Mouse (Mus musculus) gastrocnemius, postnatal 14 days (tissue): ENCODE measurements around the gene 2210016L21Rik. TPM values are rescaled to one million over a fixed set of nuclear protein-coding genes. Genes with fewer than 3 reads are reported as not detected.
A peak's percentile ranks its signal among the peaks of the same experiment; 100 is the strongest.
"Not testable (repeated sequence)": the region's sequence is repeated elsewhere in the genome, so short reads cannot be mapped to it uniquely, and the experiment has no call there.

ENCODE experiments used
- DNase-seq: peaks from one replicate; pipeline ENCODE4 v3.0.0; 2021; ENCODE audit warnings: mixed read lengths
- intact Hi-C: fragments of 180-260 bp; cut with DNase I; formaldehyde crosslinking; loops from one replicate; pipeline ENCODE4 v1.15.1; 2025; ENCODE audit warnings: low total_unique reads
- long read RNA-seq, 2 experiments: library from polyadenylated mRNA; stranded (forward); transcript quantifications; one replicate each; pipeline ENCODE4 v2.0.0; 2021
- total RNA-seq, 2 experiments: library from RNA; stranded (reverse); gene quantifications; 2 replicates each; pipeline ENCODE4 v1.2.3; 2021

The 2210016L21Rik gene
- 10 to 100 TPM; 26.3 to 30.7 TPM for total RNA-seq
- long read RNA-seq, experiment 1, transcript 2210016L21Rik-201 (6 exons, 2,607 nt), result major isoform, 34 of 37 reads
- long read RNA-seq, experiment 1, partial matches to known transcripts, result 2 of 37 reads
- long read RNA-seq, experiment 1, other reads (novel, unspliced or antisense), result 1 of 37 reads
- long read RNA-seq, experiment 2, transcript 2210016L21Rik-201 (6 exons, 2,607 nt), result major isoform, 34 of 36 reads
- long read RNA-seq, experiment 2, partial matches to known transcripts, result 0 of 36 reads
- long read RNA-seq, experiment 2, other reads (novel, unspliced or antisense), result 2 of 36 reads

- peak; percentile 84 for DNase-seq
- intact Hi-C loops, result no loop called here
Measured at GRCm38 (mm10) chr5:114942074-114942765, at the start of gene 2210016L21Rik. Gene 2210016L21Rik, plus strand, starts transcription at chr5:114942158.

- intact Hi-C loops, result no loop called here
- DNase-seq, result no peak
Measured at GRCm38 (mm10) chr5:114895542-114895941, 46.4 kb upstream of the 2210016L21Rik start.

DNA sequence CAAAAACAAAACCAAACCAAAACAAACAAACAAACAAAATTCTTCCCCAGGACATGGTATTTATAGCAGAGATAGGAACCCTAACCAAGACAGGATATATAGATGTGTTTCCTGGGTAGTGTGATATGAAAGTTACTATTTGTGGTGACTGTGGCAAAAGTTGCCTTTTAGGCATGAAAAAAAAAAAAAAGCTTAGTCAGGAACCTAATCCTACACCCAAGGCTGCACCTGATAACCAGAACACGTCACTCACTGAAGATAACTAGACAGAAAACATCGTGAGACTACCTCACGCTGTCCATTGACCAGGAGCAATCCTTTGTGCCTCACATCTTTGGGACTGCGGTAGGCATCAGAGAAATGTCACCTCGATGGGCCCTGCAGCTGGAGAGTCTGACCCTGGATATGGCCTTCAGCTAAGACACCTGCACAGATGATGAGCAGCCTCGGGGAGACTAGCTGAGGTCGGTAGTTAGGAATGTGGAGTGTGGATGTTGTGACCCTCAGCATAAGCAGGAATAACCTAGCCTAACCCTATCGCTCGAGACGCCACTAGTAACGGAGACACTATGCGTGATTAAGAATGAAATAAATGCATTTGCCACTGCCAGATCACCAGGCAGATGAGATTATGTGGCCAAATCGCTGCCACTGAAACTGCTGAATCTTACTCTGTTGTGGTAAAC is 45.1 kb upstream of the 2210016L21Rik start, which contains the start of gene Oasl2:
Gene Oasl2, plus strand, starts transcription at position 249 of the 686 bp plus-strand sequence.
- no peak for DNase-seq
- intact Hi-C loops, result no loop called here

DNA sequence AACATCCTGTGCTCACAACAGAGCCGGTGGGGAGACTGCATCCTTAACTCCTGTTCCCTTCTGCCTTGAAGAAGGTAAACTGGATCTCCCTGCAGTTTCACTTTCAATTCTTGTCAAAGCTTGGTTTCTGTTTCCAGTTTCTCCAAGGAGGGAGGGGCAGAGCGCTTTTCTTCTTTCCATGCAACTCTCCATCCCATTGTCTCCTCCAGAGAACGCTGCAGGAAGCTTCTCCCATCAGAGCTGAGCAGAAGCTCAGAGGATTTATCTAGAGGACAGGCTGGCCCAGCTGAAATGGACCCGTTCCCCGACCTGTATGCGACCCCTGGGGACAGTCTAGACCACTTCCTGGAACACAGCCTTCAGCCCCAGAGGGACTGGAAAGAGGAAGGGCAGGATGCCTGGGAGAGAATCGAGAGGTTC is 44.6 kb upstream of the 2210016L21Rik start:
- DNase-seq, result peak; percentile 22
- intact Hi-C loops, result no loop called here

- intact Hi-C loops, result no loop called here
- DNase-seq, result no peak
Measured at GRCm38 (mm10) chr5:114898857-114899256, 43.1 kb upstream of the 2210016L21Rik start.

- intact Hi-C loops, result no loop called here
Measured at GRCm38 (mm10) chr5:114902413-114902812, 39.5 kb upstream of the 2210016L21Rik start.

DNA sequence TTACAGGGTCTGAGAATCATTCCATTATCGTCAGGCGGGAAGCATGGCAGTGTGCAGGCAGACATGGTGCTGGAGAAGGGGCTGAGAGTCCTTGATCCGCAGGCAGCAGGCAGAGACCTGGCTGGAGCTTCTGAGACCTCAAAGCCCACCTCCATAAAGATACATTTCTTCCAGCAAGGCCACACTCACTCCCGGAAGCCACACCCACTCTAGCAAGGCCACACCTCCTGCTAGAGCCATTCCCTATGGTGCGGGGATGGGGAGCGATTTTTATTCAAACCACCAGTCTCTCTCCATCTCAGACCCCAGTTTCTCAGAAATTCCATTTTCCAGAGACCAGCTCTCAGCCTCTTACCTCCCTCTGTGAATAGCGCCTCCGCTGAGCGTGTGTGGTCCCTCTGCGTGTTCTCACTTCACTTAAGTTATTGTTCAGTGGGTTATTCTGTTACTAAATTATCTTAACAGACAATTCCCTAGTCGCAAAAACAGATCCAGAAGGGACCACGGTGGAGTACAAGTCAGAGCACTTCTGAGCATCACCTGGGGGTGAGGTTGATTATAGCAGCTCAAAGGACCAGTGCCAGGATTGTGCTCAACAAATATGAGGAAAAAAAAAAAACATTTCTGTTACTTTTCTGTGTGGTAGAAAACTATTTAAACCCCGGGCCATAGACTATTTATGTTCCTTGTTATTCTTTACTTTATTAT is 33.2 kb upstream of the 2210016L21Rik start:
- intact Hi-C loops, result no loop called here
- DNase-seq, result no peak

More at GRCm38 (mm10) chr5:114902413-114902812, 39.5 kb upstream of the 2210016L21Rik start:
- peak; percentile 15 for DNase-seq

DNA sequence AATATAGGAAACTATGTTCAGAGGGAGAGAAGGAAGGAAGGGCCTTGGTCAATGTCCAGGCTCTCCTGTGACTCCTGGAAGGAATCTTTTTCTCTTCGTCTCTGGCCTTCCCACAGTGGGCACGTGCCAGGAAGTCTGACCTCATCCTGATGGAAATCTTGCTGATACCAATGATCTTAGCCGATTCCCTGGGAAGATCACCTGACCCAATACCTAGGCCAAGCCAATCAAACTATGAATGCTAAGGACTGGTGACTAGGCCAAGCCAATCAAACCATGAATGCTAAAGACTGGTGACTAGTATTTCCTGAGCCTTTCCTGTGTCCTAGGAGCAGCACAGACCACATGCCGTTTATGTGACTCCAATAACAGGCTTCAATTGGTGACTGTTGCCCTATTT is 28.3 kb upstream of the 2210016L21Rik start:
- no peak for DNase-seq
- intact Hi-C loops, result no loop called here

- DNase-seq, result no peak
- intact Hi-C loops, result no loop called here
Measured at GRCm38 (mm10) chr5:114914855-114915254, 27.1 kb upstream of the 2210016L21Rik start.

DNA sequence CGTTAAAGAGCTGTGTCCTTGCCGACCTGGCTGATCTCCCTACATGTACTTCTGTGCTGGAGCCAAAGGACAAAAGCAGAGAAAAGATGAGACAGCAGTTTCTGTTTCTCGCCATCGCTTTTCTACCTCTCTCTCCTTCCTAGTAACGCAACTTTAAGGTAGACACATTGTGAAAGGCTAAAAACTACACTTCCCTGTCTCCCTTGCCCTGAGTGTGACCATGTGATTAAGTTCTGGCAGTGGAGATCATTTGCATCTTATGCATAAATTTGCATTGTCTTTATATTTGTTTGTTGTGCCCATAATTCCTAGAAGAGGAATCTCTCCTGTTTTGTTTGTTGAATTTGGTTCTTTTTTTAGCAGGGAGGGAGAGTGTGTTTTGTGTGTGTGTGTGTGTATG is 26.1 kb upstream of the 2210016L21Rik start:
- intact Hi-C loops, result no loop called here
- DNase-seq, result no peak

DNA sequence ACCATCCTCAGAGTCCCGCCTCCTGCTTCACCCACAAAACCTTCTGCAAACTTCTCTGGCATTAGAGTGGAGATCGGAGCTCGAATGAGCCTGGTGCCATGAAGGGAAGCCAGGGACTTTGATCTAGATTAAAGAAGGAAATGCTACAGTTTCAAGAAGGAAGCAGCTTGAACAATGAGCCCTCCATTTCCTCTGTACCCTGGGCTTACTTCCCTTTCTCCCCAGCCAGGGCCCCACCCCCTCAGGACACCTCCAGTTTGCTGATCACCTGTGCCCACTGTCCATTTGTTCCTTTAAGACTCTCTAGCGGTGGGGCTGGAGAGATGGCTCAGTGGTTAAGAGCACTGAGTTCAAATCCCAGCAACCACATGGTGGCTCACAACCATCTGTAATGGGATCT is 25.2 kb upstream of the 2210016L21Rik start:
- DNase-seq, result peak; percentile 9
- intact Hi-C loops, result no loop called here

DNA sequence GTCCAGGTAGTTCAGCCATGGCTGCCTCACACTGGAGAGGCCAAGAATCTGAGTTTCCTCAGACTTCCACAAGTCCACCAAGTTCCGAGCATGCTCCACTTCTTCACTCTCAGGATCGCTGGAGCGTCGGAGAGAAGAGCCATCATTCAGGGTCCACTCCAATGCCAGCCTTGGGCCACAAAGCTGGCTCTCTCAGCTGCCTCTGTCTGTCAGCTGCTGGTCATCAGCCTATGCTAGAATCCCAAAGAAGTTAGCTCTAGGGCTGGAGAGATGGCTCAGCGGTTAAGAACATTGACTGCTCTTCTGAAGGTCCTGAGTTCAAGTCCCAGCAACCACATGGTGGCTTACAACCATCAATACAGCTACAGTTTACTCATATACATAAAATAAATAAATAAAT is 24.6 kb upstream of the 2210016L21Rik start:
- DNase-seq, intact Hi-C loops: not testable (repeated sequence)

GRCm38 (mm10) chr5:114921551-114922365 is 20.2 kb upstream of the 2210016L21Rik start:
- DNase-seq, result no peak
- intact Hi-C loops, result no loop called here

- intact Hi-C loops, result no loop called here
Measured at GRCm38 (mm10) chr5:114922366-114922731, 19.6 kb upstream of the 2210016L21Rik start.

DNA sequence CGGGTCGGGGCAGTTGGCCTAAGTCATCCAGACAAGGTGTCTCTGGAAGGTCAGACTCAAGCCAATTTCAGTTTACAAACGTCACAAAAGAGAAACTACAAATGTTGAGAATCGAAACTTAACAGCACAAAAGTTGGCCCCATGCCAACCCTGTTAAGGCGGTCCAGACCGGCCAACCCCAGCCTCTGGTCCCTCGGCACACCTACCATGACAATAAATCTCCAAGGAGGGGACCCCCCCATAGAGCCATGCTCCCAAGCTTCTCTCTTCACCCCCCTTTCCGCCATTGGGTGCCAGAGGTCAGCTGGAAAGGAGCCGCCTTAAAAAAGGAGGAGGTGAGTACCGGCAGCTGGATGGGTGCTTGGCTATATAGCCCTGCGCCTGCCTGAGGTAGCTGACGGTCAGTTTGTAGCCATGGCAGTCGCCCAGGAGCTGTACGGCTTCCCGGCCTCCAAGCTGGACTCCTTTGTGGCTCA is 18.9 kb upstream of the 2210016L21Rik start, which contains the start of gene Oasl1:
Gene Oasl1, plus strand, starts transcription at position 243 of the 476 bp plus-strand sequence.
- peak; percentile 43 for DNase-seq
- intact Hi-C loops, result no loop called here

More at GRCm38 (mm10) chr5:114922366-114922731, 19.6 kb upstream of the 2210016L21Rik start:
- no peak for DNase-seq

DNA sequence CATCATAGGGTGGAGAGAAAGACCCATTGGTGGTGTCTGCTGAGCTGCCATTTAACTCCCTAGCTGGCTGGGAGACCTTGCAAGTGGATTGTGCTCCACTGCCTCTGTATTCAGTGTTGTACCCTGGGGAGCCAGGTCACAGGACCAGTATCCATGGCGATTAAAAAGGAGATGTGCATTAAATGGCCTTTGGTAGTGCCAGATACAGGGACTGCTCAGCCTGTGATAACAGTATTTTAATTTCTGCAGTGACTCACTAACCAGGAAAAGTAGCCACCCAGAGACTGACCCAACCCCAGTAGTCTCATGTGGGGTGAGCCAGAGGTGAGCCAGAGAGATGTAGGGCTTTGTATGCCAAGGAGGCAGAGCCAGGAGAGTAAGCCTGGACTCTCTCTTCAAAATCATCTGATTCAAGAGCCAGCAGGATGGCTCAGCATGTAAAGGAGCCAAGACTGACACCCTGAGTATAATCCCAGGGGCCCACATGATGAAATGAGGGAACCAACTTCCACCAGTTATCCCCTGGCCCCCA is 15.7 kb upstream of the 2210016L21Rik start:
- intact Hi-C loops, result no loop called here
- no peak for DNase-seq

- no peak for DNase-seq
- intact Hi-C loops, result no loop called here
Measured at GRCm38 (mm10) chr5:114926753-114927152, 15.2 kb upstream of the 2210016L21Rik start.

DNA sequence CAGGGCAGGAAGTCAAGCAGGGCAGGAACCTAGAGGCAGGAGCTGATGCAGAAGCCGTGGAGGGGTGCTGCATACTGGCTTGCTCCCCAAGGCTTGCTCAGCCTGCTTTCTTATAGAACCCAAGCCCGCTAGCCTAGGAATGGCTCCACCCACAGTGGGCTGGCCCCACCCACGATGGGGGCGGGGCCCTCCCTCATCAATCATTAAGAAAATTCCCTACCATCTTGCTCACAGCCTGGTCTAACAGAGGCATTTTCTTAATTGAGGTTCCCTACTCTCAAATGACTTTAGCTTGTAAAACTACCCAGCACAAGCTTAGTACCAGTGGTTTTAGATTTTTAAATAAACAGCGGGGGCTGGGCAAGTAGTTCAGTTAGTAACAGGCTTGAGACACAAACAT is 10.3 kb upstream of the 2210016L21Rik start:
- intact Hi-C loops, result no loop called here
- no peak for DNase-seq
